Mouse (Mus musculus) intestine, embryonic 15.5 days (tissue): Measurements from ENCODE around the gene Zranb3. TPM values are rescaled to one million over a fixed set of nuclear protein-coding genes. Genes with fewer than 3 reads are reported as not detected.

ENCODE experiments used
- polyA plus RNA-seq: library from polyadenylated mRNA; unstranded; fragments of >200 nt; fragmentation: Nextera tagmentation; extraction: Ambion mirVana; gene quantifications from 2 replicates; pipeline ENCODE4 v1.2.1, GENCODE M21; 2015

Zranb3 gene
- polyA plus RNA-seq, 1 experiment from 2014 or later, result 6.7 TPM

Other genes starting within 250 kb of the Zranb3 start
- not detected in 2 replicates for gene Map3k19, start 248.0 kb downstream of the Zranb3 start, polyA plus RNA-seq
- 20.8 and 22.4 TPM in 2 replicates for gene Rab3gap1, start 234.3 kb downstream of the Zranb3 start, polyA plus RNA-seq
- 56.0 and 56.3 TPM in 2 replicates for gene R3hdm1, start 254 bp upstream of the Zranb3 start, polyA plus RNA-seq
- 80.0 and 89.9 TPM in 2 replicates for gene Ubxn4, start 140.9 kb upstream of the Zranb3 start, polyA plus RNA-seq
- gene Lct, start 225.3 kb upstream of the Zranb3 start, polyA plus RNA-seq, result 19.6 and 25.1 TPM in 2 replicates